11 mouse cellular contexts compared by ENCODE assay signal in genomic region chr2:64904877-64905276, GRCm38 (mm10).
A peak's percentile ranks its signal among the peaks of the same experiment; 100 is the strongest.
DNase-seq lines count a peak whose midpoint lies in the region; ATAC-seq and TF ChIP-seq lines count a peak whose summit lies in the region.
"Had no signal": no experiment of that assay in that cellular context is flagged by ENCODE, and none has a peak within 500 bp of the region (broad histone marks: within the 10 kb centered on the region; RNA-seq: fewer than 3 reads in every experiment).

No protein-coding gene starts in this region.

- whole genome bisulfite sequencing in heart, postnatal 0 days = 75% methylated on average over 5 of the region's 5 CpGs
- 75% methylated on average over 5 of the region's 5 CpGs for WGBS in heart, embryonic 12.5 days
- 83% methylated on average over 5 of the region's 5 CpGs for WGBS in lung, postnatal 0 days
- WGBS in lung, adult 2 months = 87% methylated on average over 5 of the region's 5 CpGs
- 82% methylated on average over 5 of the region's 5 CpGs for WGBS in midbrain, embryonic 16.5 days

- no peak overlapping the region for H3K27ac ChIP-seq in heart, postnatal 0 days (ENCODE audit: low read depth)
- H3K27ac ChIP-seq in heart, embryonic 12.5 days (ENCODE audit: poor library complexity, severe bottlenecking) = no peak overlapping the region
- no peak overlapping the region for H3K27ac ChIP-seq in lung, postnatal 0 days (ENCODE audit: low read length)
- H3K27ac ChIP-seq in embryonic fibroblast, embryonic 13.5 days (ENCODE audit: insufficient read depth, low read length) = no peak overlapping the region
- no peak overlapping the region for H3K27ac ChIP-seq in midbrain, embryonic 16.5 days (ENCODE audit: low read length)

- no peaks in the 10 kb centered on the region for H3K4me1 ChIP-seq in heart, postnatal 0 days (ENCODE audit: control insufficient read depth, insufficient read depth)
- no peaks in the 10 kb centered on the region for H3K4me1 ChIP-seq in heart, embryonic 12.5 days (replicated peaks)
- no peaks in the 10 kb centered on the region for H3K4me1 ChIP-seq in lung, postnatal 0 days (ENCODE audit: insufficient read depth, low read depth, low read length)
- H3K4me1 ChIP-seq in lung, adult 2 months (ENCODE audit: control insufficient read depth, insufficient read depth, low read length) = no peaks in the 10 kb centered on the region
- H3K4me1 ChIP-seq in embryonic fibroblast, embryonic 13.5 days (ENCODE audit: control insufficient read depth, insufficient read depth, low read length) = no peaks in the 10 kb centered on the region
- no peaks in the 10 kb centered on the region for H3K4me1 ChIP-seq in midbrain, embryonic 16.5 days (ENCODE audit: control insufficient read depth, insufficient read depth, low read length)

- DNase-seq in heart, postnatal 0 days (ENCODE audit: low spot score) = no peak
- no peak for DNase-seq in lung, postnatal 0 days (ENCODE audit: low spot score)
- DNase-seq in lung, adult 2 months = no peak
- DNase-seq in adrenal gland, postnatal 4 days (ENCODE audit: low spot score in 2 of 2) = no peak
- DNase-seq in c-Kit-positive CD71-positive TER-119-positive erythroid progenitor cells, embryonic 14.5 days (ENCODE audit: low spot score) = no peak
- DNase-seq: cerebellum, adult 11 months; lung, adult 18-20 months; thymus, postnatal 25 days had no signal

- no peaks in the 10 kb centered on the region for H3K36me3 ChIP-seq in heart, postnatal 0 days (replicated peaks; ENCODE audit: control insufficient read depth, insufficient read depth, low read length)
- H3K36me3 ChIP-seq in heart, embryonic 12.5 days = no peaks in the 10 kb centered on the region
- H3K36me3 ChIP-seq in lung, postnatal 0 days (ENCODE audit: insufficient read depth, low read length) = no peaks in the 10 kb centered on the region
- no peaks in the 10 kb centered on the region for H3K36me3 ChIP-seq in midbrain, embryonic 16.5 days (ENCODE audit: control insufficient read depth, insufficient read depth, low read length)

- TF ChIP-seq POLR2A in lung, adult 2 months (IDR thresholded peaks at IDR 0.05; ENCODE audit: borderline replicate concordance, extremely low read depth, low read depth, low read length) = no peak
- TF ChIP-seq POLR2A in embryonic fibroblast, embryonic 13.5 days (IDR thresholded peaks at IDR 0.05; ENCODE audit: low read depth, low read length) = no peak

- no peak overlapping the region for H3K4me3 ChIP-seq in heart, postnatal 0 days (ENCODE audit: low read depth, low read length)
- no peak overlapping the region for H3K4me3 ChIP-seq in heart, embryonic 12.5 days
- H3K4me3 ChIP-seq in lung, postnatal 0 days (ENCODE audit: low read depth, low read length) = no peak overlapping the region
- no peak overlapping the region for H3K4me3 ChIP-seq in lung, adult 2 months (replicated peaks; ENCODE audit: extremely low read depth, low read depth, low read length)
- no peak overlapping the region for H3K4me3 ChIP-seq in embryonic fibroblast, embryonic 13.5 days (ENCODE audit: insufficient read depth, low read length)
- no peak overlapping the region for H3K4me3 ChIP-seq in midbrain, embryonic 16.5 days (ENCODE audit: low read depth, low read length)

- no peak overlapping the region for H3K9ac ChIP-seq in heart, postnatal 0 days (replicated peaks; ENCODE audit: low read depth, low read length)
- H3K9ac ChIP-seq in heart, embryonic 12.5 days = no peak overlapping the region
- H3K9ac ChIP-seq in lung, postnatal 0 days (replicated peaks; ENCODE audit: low read depth) = no peak overlapping the region
- no peak overlapping the region for H3K9ac ChIP-seq in midbrain, embryonic 16.5 days (ENCODE audit: low read depth, low read length)

- no peak overlapping the region for H3K4me2 ChIP-seq in heart, postnatal 0 days (ENCODE audit: low read depth, low read length)
- H3K4me2 ChIP-seq in heart, embryonic 12.5 days = no peak overlapping the region
- H3K4me2 ChIP-seq in lung, postnatal 0 days (replicated peaks; ENCODE audit: low read depth, low read length) = no peak overlapping the region
- no peak overlapping the region for H3K4me2 ChIP-seq in midbrain, embryonic 16.5 days (ENCODE audit: low read length)

- no peak for ATAC-seq in heart, postnatal 0 days (ENCODE audit: insufficient read depth, low read depth)
- ATAC-seq in heart, embryonic 12.5 days (ENCODE audit: insufficient number of reproducible peaks, low FRiP score) = no peak
- ATAC-seq in lung, postnatal 0 days = no peak
- peak; percentile 83 for ATAC-seq in midbrain, embryonic 16.5 days

- TF ChIP-seq CTCF in heart, postnatal 0 days (IDR thresholded peaks at IDR 0.05; ENCODE audit: low read depth) = peak; percentile 39
- TF ChIP-seq CTCF in lung, postnatal 0 days (IDR thresholded peaks at IDR 0.05) = peak; percentile 24
- TF ChIP-seq CTCF in lung, adult 2 months (IDR thresholded peaks at IDR 0.05; ENCODE audit: insufficient read depth, low read length) = no peak
- peak; percentile 18; the same call in 1 of the 2 replicates for TF ChIP-seq CTCF in embryonic fibroblast, embryonic 13.5 days (IDR thresholded peaks at IDR 0.05; ENCODE audit: borderline replicate concordance, insufficient read depth, low read length)

- H3K27me3 ChIP-seq in heart, postnatal 0 days (ENCODE audit: control insufficient read depth, insufficient read depth, low read length) = no peaks in the 10 kb centered on the region
- no peaks in the 10 kb centered on the region for H3K27me3 ChIP-seq in heart, embryonic 12.5 days (replicated peaks)
- H3K27me3 ChIP-seq in lung, postnatal 0 days (replicated peaks; ENCODE audit: insufficient read depth, low read length) = no peaks in the 10 kb centered on the region
- no peaks in the 10 kb centered on the region for H3K27me3 ChIP-seq in midbrain, embryonic 16.5 days (ENCODE audit: control insufficient read depth, insufficient read depth, low read depth, low read length)

- H3K9me3 ChIP-seq in heart, postnatal 0 days (replicated peaks; ENCODE audit: control insufficient read depth, low read length) = no peaks in the 10 kb centered on the region
- no peaks in the 10 kb centered on the region for H3K9me3 ChIP-seq in heart, embryonic 12.5 days (replicated peaks)
- no peaks in the 10 kb centered on the region for H3K9me3 ChIP-seq in lung, postnatal 0 days (ENCODE audit: low read length)
- H3K9me3 ChIP-seq in midbrain, embryonic 16.5 days (replicated peaks; ENCODE audit: control insufficient read depth, low read length, poor library complexity, severe bottlenecking) = no peaks in the 10 kb centered on the region

- no peak for TF ChIP-seq EP300 in heart, postnatal 0 days (IDR thresholded peaks at IDR 0.05; ENCODE audit: low read depth)
- no peak for TF ChIP-seq EP300 in lung, postnatal 0 days (IDR thresholded peaks at IDR 0.05)
